Mouse (Mus musculus) G1E (cell line): ENCODE measurements around the gene Cmtm1. TPM values are rescaled to one million over a fixed set of nuclear protein-coding genes. Genes with fewer than 3 reads are reported as not detected.
"Not testable (repeated sequence)": the region's sequence is repeated elsewhere in the genome, so short reads cannot be mapped to it uniquely, and the experiment has no call there.

Experiments used
- ATAC-seq: 2 replicates; pipeline ENCODE4 v1.8.0; 2016; ENCODE audit warnings: mild to moderate bottlenecking; ENCODE audit not compliant: insufficient number of reproducible peaks, poor library complexity, low FRiP score, severe bottlenecking; ENCODE audit errors: extremely low read depth
- DNase-seq: peaks from one replicate; pipeline ENCODE4 v3.0.0; 2012; ENCODE audit warnings: low spot score
- H3K27me3 ChIP-seq: 2 replicates; pipeline ENCODE4 v1.6.1; 2012; ENCODE audit warnings: mild to moderate bottlenecking, low read length, inconsistent platforms; ENCODE audit not compliant: insufficient read depth
- H3K36me3 ChIP-seq: replicated peaks from 2 replicates; pipeline ENCODE3; 2012; ENCODE audit warnings: mild to moderate bottlenecking, inconsistent platforms
- H3K4me1 ChIP-seq: 2 replicates; pipeline ENCODE4 v1.6.1; 2012; ENCODE audit warnings: low read depth, low read length, inconsistent platforms, mixed read lengths; ENCODE audit not compliant: insufficient read depth
- H3K4me3 ChIP-seq: 2 replicates; pipeline ENCODE4 v1.5.1; 2012; ENCODE audit warnings: low read depth, mild to moderate bottlenecking, inconsistent platforms, low read length, moderate library complexity, mixed read lengths
- H3K9me3 ChIP-seq: replicated peaks from 2 replicates; pipeline ENCODE4 v1.6.1; 2012; ENCODE audit warnings: inconsistent platforms
- CTCF ChIP-seq: IDR thresholded peaks from 2 replicates; pipeline ENCODE4 v1.5.1; 2012; ENCODE audit warnings: low read depth, low read length, inconsistent platforms, mixed read lengths
- GATA1 ChIP-seq: IDR thresholded peaks from 2 replicates; pipeline ENCODE4 v1.6.1; 2012; ENCODE audit warnings: borderline replicate concordance, low read length, inconsistent platforms, mixed read lengths
- GATA2 ChIP-seq: IDR thresholded peaks from 2 replicates; pipeline ENCODE4 v1.6.1; 2012; ENCODE audit warnings: low read depth, low read length, inconsistent platforms, borderline replicate concordance
- POLR2AphosphoS5 ChIP-seq: IDR thresholded peaks from 2 replicates; pipeline ENCODE4 v1.6.1; 2012; ENCODE audit warnings: low read depth, low read length, inconsistent platforms; ENCODE audit not compliant: insufficient replicate concordance
- TAL1 ChIP-seq: conservative IDR thresholded peaks from 2 replicates; pipeline ENCODE4 v1.6.1; 2012; ENCODE audit warnings: low read depth, low read length, inconsistent platforms, mixed read lengths
- polyA plus RNA-seq: library from polyadenylated mRNA; stranded (reverse); fragments of >175 nt; gene quantifications from 2 replicates; pipeline ENCODE4 v1.2.3, GENCODE M21; 2012
- total RNA-seq, 2 experiments: library from RNA; stranded (forward) in 1 of 2; stranded (reverse) in 1 of 2; fragments of 200-1000 nt in 1 of 2; fragments of >200 nt in 1 of 2; fragmentation: Nextera tagmentation in 1 of 2; gene quantifications; 2 replicates each; pipeline ENCODE4 v1.2.3; 2014 to 2017

Cmtm1 gene
- total RNA-seq (2014; fragmentation: Nextera tagmentation) (not detected in 2 replicates), total RNA-seq (2017) (0.06 and 0.33 TPM in 2 replicates), polyA plus RNA-seq (not detected in 2 replicates)

- H3K9me3 ChIP-seq, H3K36me3 ChIP-seq, H3K4me1 ChIP-seq, H3K27me3 ChIP-seq, DNase-seq, H3K4me3 ChIP-seq, ATAC-seq: not testable (repeated sequence)
Observed at GRCm38 (mm10) chr8:104309441-104310155, at the start of gene Cmtm1, which contains the start of gene Gm45711. Cmtm1 (minus strand) TSS chr8:104310145. Gm45711 (minus strand) TSS chr8:104310081.

- TF ChIP-seq TAL1 (no peak), CTCF (no peak), GATA1 (no peak), POLR2AphosphoS5 (no peak), GATA2 (no peak)
Observed at GRCm38 (mm10) chr8:104358637-104359036, 48.7 kb upstream of the Cmtm1 start.

GRCm38 (mm10) chr8:104354504-104354903, 44.6 kb upstream of the Cmtm1 start:
- TF ChIP-seq GATA1 (no peak), CTCF (no peak), POLR2AphosphoS5 (no peak), TAL1 (no peak), GATA2 (no peak)
- Histone ChIP-seq H3K4me3 (no peak overlapping the region), H3K4me1 (no peaks in the 10 kb centered on the region), H3K36me3 (no peaks in the 10 kb centered on the region), H3K9me3 (no peaks in the 10 kb centered on the region), H3K27me3 (no peaks in the 10 kb centered on the region; the same call in 1 of the 2 replicates)
- DNase-seq (no peak), ATAC-seq (no peak)

More at GRCm38 (mm10) chr8:104358637-104359036, 48.7 kb upstream of the Cmtm1 start:
- H3K9me3 ChIP-seq, result no peaks in the 10 kb centered on the region
- DNase-seq (no peak), ATAC-seq (no peak)
- no peaks in the 10 kb centered on the region for H3K36me3 ChIP-seq
- H3K4me1 ChIP-seq, result no peaks in the 10 kb centered on the region
- H3K27me3 ChIP-seq, result no peaks in the 10 kb centered on the region
- H3K4me3 ChIP-seq, result no peak overlapping the region

GRCm38 (mm10) chr8:104353186-104353585, 43.2 kb upstream of the Cmtm1 start:
- TF ChIP-seq POLR2AphosphoS5 (no peak), GATA1 (no peak), TAL1 (no peak), GATA2 (no peak), CTCF (no peak)
- ATAC-seq, result no peak
- Histone ChIP-seq H3K4me3 (no peak overlapping the region), H3K4me1 (no peaks in the 10 kb centered on the region), H3K36me3 (no peaks in the 10 kb centered on the region), H3K27me3 (peaks cover 1% of the 10 kb centered on the region; the same call in 1 of the 2 replicates), H3K9me3 (no peaks in the 10 kb centered on the region)
- DNase-seq, result no peak

GRCm38 (mm10) chr8:104350047-104350446, 40.1 kb upstream of the Cmtm1 start:
- ATAC-seq, result no peak

GRCm38 (mm10) chr8:104348971-104349370, 39.0 kb upstream of the Cmtm1 start:
- Histone ChIP-seq H3K9me3 (no peaks in the 10 kb centered on the region), H3K27me3 (peaks cover 9% of the 10 kb centered on the region; the same call in 1 of the 2 replicates), H3K4me1 (no peaks in the 10 kb centered on the region), H3K36me3 (no peaks in the 10 kb centered on the region), H3K4me3 (no peak overlapping the region)
- no peak for TF ChIP-seq POLR2AphosphoS5
- no peak for TF ChIP-seq CTCF
- no peak for TF ChIP-seq GATA1
- no peak for TF ChIP-seq TAL1
- no peak for TF ChIP-seq GATA2
- ATAC-seq, result no peak
- DNase-seq, result no peak

More at GRCm38 (mm10) chr8:104350047-104350446, 40.1 kb upstream of the Cmtm1 start:
- H3K4me1 ChIP-seq, result no peaks in the 10 kb centered on the region
- H3K36me3 ChIP-seq, result no peaks in the 10 kb centered on the region
- no peaks in the 10 kb centered on the region for H3K9me3 ChIP-seq
- DNase-seq, result no peak
- TF ChIP-seq GATA2 (no peak), POLR2AphosphoS5 (no peak), TAL1 (no peak), GATA1 (no peak), CTCF (no peak)
- H3K27me3 ChIP-seq, result peaks cover 5% of the 10 kb centered on the region; the same call in 1 of the 2 replicates
- no peak overlapping the region for H3K4me3 ChIP-seq
